Mouse (Mus musculus) erythroblast, embryonic 14.5 days (primary cell): Measurements from ENCODE around the gene Cdc25b. TPM values are rescaled to one million over a fixed set of nuclear protein-coding genes. Genes with fewer than 3 reads are reported as not detected.
A peak's percentile ranks its signal among the peaks of the same experiment; 100 is the strongest.

Experiments
- H3K27me3 ChIP-seq: 2 replicates; pipeline ENCODE4 v1.6.1; 2012; ENCODE audit warnings: inconsistent platforms; ENCODE audit not compliant: control insufficient read depth
- H3K36me3 ChIP-seq: 2 replicates; pipeline ENCODE4 v1.6.1; 2012; ENCODE audit warnings: mild to moderate bottlenecking, inconsistent platforms; ENCODE audit not compliant: control insufficient read depth
- H3K4me1 ChIP-seq: 2 replicates; pipeline ENCODE4 v1.6.1; 2012; ENCODE audit warnings: inconsistent platforms; ENCODE audit not compliant: control insufficient read depth
- H3K4me3 ChIP-seq: replicated peaks from 2 replicates; pipeline ENCODE3; 2012; ENCODE audit warnings: moderate library complexity, mild to moderate bottlenecking, inconsistent platforms
- H3K9me3 ChIP-seq: 2 replicates; pipeline ENCODE4 v1.6.1; 2012; ENCODE audit warnings: low read length, inconsistent platforms, mixed read lengths; ENCODE audit not compliant: control insufficient read depth
- GATA1 ChIP-seq: IDR thresholded peaks from 2 replicates; pipeline ENCODE4 v1.6.1; 2012; ENCODE audit warnings: low read length, inconsistent platforms, mixed read lengths
- TAL1 ChIP-seq: IDR thresholded peaks from 3 replicates; pipeline ENCODE4 v1.6.1; 2012; ENCODE audit warnings: low read length, inconsistent platforms, mixed read lengths
- polyA plus RNA-seq: library from polyadenylated mRNA; stranded (reverse); fragments of >175 nt; gene quantifications from 2 replicates; pipeline ENCODE4 v1.2.3, GENCODE M21; 2012

The Cdc25b gene
- polyA plus RNA-seq, 1 experiment, result 52.6 TPM

- H3K4me1 ChIP-seq, result peaks cover 48% of the 10 kb centered on the region
- H3K4me3 ChIP-seq, result no peak overlapping the region
- peaks cover 23% of the 10 kb centered on the region for H3K36me3 ChIP-seq
- H3K27me3 ChIP-seq, result peaks cover 80% of the 10 kb centered on the region
- peaks cover 10% of the 10 kb centered on the region for H3K9me3 ChIP-seq
- TF ChIP-seq TAL1 (no peak), GATA1 (no peak)
Observed at GRCm38 (mm10) chr2:131171401-131172104, 15.2 kb upstream of the Cdc25b start.

GRCm38 (mm10) chr2:131172322-131172721 lies 14.4 kb upstream of the Cdc25b start:
- H3K36me3 ChIP-seq, result peaks cover 31% of the 10 kb centered on the region
- H3K9me3 ChIP-seq, result peaks cover 7% of the 10 kb centered on the region
- TF ChIP-seq TAL1 (0 out of 3 replicates have a peak, but pooled peaks have one; percentile 7), GATA1 (no peak)
- no peak overlapping the region for H3K4me3 ChIP-seq
- H3K4me1 ChIP-seq, result peaks cover 56% of the 10 kb centered on the region
- H3K27me3 ChIP-seq, result peaks cover 73% of the 10 kb centered on the region

GRCm38 (mm10) chr2:131174700-131175099 lies 12.0 kb upstream of the Cdc25b start:
- H3K27me3 ChIP-seq, result peaks cover 50% of the 10 kb centered on the region
- H3K4me3 ChIP-seq, result peak overlapping the region; percentile 42
- H3K9me3 ChIP-seq, result peaks cover 5% of the 10 kb centered on the region; the same call in 1 of the 2 replicates
- TF ChIP-seq GATA1 (no peak), TAL1 (no peak)
- H3K4me1 ChIP-seq, result peaks cover 79% of the 10 kb centered on the region
- H3K36me3 ChIP-seq, result peaks cover 50% of the 10 kb centered on the region

- H3K4me1 ChIP-seq, result peaks cover 84% of the 10 kb centered on the region
- H3K9me3 ChIP-seq, result peaks cover 5% of the 10 kb centered on the region; the same call in 1 of the 2 replicates
- no peak for TF ChIP-seq TAL1
- TF ChIP-seq GATA1, result no peak
- peaks cover 43% of the 10 kb centered on the region for H3K27me3 ChIP-seq
- H3K4me3 ChIP-seq, result no peak overlapping the region
- peaks cover 50% of the 10 kb centered on the region for H3K36me3 ChIP-seq
Observed at GRCm38 (mm10) chr2:131175286-131175944, 11.3 kb upstream of the Cdc25b start.

- H3K4me3 ChIP-seq, result no peak overlapping the region
- H3K9me3 ChIP-seq, result peaks cover 5% of the 10 kb centered on the region; the same call in 1 of the 2 replicates
- peaks cover 89% of the 10 kb centered on the region for H3K4me1 ChIP-seq
- H3K36me3 ChIP-seq, result peaks cover 50% of the 10 kb centered on the region
- no peak for TF ChIP-seq GATA1
- TF ChIP-seq TAL1, result no peak
- H3K27me3 ChIP-seq, result peaks cover 38% of the 10 kb centered on the region
Observed at GRCm38 (mm10) chr2:131175945-131176309, 10.8 kb upstream of the Cdc25b start.

GRCm38 (mm10) chr2:131176491-131176890 lies 10.3 kb upstream of the Cdc25b start:
- Histone ChIP-seq H3K9me3 (peaks cover 3% of the 10 kb centered on the region; the same call in 1 of the 2 replicates), H3K4me1 (peaks cover 90% of the 10 kb centered on the region), H3K27me3 (peaks cover 32% of the 10 kb centered on the region), H3K36me3 (peaks cover 49% of the 10 kb centered on the region), H3K4me3 (peak overlapping the region; percentile 13)
- no peak for TF ChIP-seq TAL1
- TF ChIP-seq GATA1, result no peak

GRCm38 (mm10) chr2:131177932-131178331 lies 8.8 kb upstream of the Cdc25b start:
- TF ChIP-seq GATA1 (no peak), TAL1 (no peak)
- Histone ChIP-seq H3K36me3 (peaks cover 46% of the 10 kb centered on the region), H3K4me3 (peak overlapping the region; percentile 79), H3K4me1 (peaks cover 80% of the 10 kb centered on the region), H3K27me3 (peaks cover 18% of the 10 kb centered on the region), H3K9me3 (no peaks in the 10 kb centered on the region)

- Histone ChIP-seq H3K4me3 (peak overlapping the region; percentile 79), H3K36me3 (peaks cover 46% of the 10 kb centered on the region), H3K27me3 (peaks cover 8% of the 10 kb centered on the region), H3K4me1 (peaks cover 78% of the 10 kb centered on the region), H3K9me3 (no peaks in the 10 kb centered on the region)
- TF ChIP-seq TAL1 (no peak), GATA1 (no peak)
Observed at GRCm38 (mm10) chr2:131178828-131179245, 7.9 kb upstream of the Cdc25b start.

GRCm38 (mm10) chr2:131179246-131179886 lies 7.4 kb upstream of the Cdc25b start:
- Histone ChIP-seq H3K9me3 (no peaks in the 10 kb centered on the region), H3K4me3 (peak overlapping the region; percentile 79), H3K27me3 (peaks cover 3% of the 10 kb centered on the region), H3K4me1 (peaks cover 74% of the 10 kb centered on the region), H3K36me3 (peaks cover 46% of the 10 kb centered on the region)
- TF ChIP-seq TAL1, result no peak
- no peak for TF ChIP-seq GATA1
